Mouse (Mus musculus): ENCODE results near the gene Grm5. TPM values are rescaled to one million over a fixed set of nuclear protein-coding genes. Genes with fewer than 3 reads are reported as not detected.
A peak's percentile ranks its signal among the peaks of the same experiment; 100 is the strongest.

Gene Grm5
- polyA plus RNA-seq, 1 experiment from 2014 or later = 7.0 TPM

GRCm38 (mm10) chr7:87937415-87937814 is 353.4 kb downstream of the Grm5 start:
- H3K36me3 ChIP-seq (ENCODE audit: poor library complexity, severe bottlenecking) = no peaks in the 10 kb centered on the region
- no peaks in the 10 kb centered on the region for H3K4me1 ChIP-seq
- no peaks in the 10 kb centered on the region for H3K27me3 ChIP-seq
- no peak overlapping the region for H3K4me3 ChIP-seq
- H3K9me3 ChIP-seq (replicated peaks) = no peaks in the 10 kb centered on the region
- no peak for ATAC-seq
- H3K27ac ChIP-seq = no peak overlapping the region
- no peak overlapping the region for H3K4me2 ChIP-seq
- no peak overlapping the region for H3K9ac ChIP-seq
- WGBS = 61% methylated on average over 1 of the region's 1 CpGs

GRCm38 (mm10) chr7:87938265-87938664 is 354.3 kb downstream of the Grm5 start:
- no peak overlapping the region for H3K4me2 ChIP-seq
- H3K36me3 ChIP-seq (ENCODE audit: poor library complexity, severe bottlenecking) = no peaks in the 10 kb centered on the region
- H3K4me1 ChIP-seq = no peaks in the 10 kb centered on the region
- peak; percentile 86 for ATAC-seq
- no peaks in the 10 kb centered on the region for H3K27me3 ChIP-seq
- 39% methylated on average over 5 of the region's 5 CpGs for WGBS
- no peak overlapping the region for H3K4me3 ChIP-seq
- H3K27ac ChIP-seq = no peak overlapping the region
- no peak overlapping the region for H3K9ac ChIP-seq
- no peaks in the 10 kb centered on the region for H3K9me3 ChIP-seq (replicated peaks)

GRCm38 (mm10) chr7:87950205-87950604 is 366.2 kb downstream of the Grm5 start:
- no peak overlapping the region for H3K4me2 ChIP-seq
- no peaks in the 10 kb centered on the region for H3K36me3 ChIP-seq (ENCODE audit: poor library complexity, severe bottlenecking)
- 92% methylated on average over 1 of the region's 1 CpGs for WGBS
- no peak overlapping the region for H3K27ac ChIP-seq
- H3K27me3 ChIP-seq = no peaks in the 10 kb centered on the region
- H3K9ac ChIP-seq = no peak overlapping the region
- H3K9me3 ChIP-seq (replicated peaks) = no peaks in the 10 kb centered on the region
- no peaks in the 10 kb centered on the region for H3K4me1 ChIP-seq
- ATAC-seq = 0 out of 2 replicates have a peak, but pooled peaks have one; percentile 24
- H3K4me3 ChIP-seq = no peak overlapping the region

- Histone ChIP-seq H3K4me3 (no peak overlapping the region), H3K9ac (no peak overlapping the region), H3K27ac (no peak overlapping the region), H3K27me3 (no peaks in the 10 kb centered on the region), H3K4me2 (no peak overlapping the region), H3K4me1 (no peaks in the 10 kb centered on the region), H3K9me3 (replicated peaks) (no peaks in the 10 kb centered on the region), H3K36me3 (ENCODE audit: poor library complexity, severe bottlenecking) (no peaks in the 10 kb centered on the region)
- 48% methylated on average over 1 of the region's 1 CpGs for WGBS
- ATAC-seq = no peak
Measured at GRCm38 (mm10) chr7:87973216-87973615, 389.2 kb downstream of the Grm5 start.

- H3K36me3 ChIP-seq (ENCODE audit: poor library complexity, severe bottlenecking) = no peaks in the 10 kb centered on the region
- no peak overlapping the region for H3K4me3 ChIP-seq
- no peaks in the 10 kb centered on the region for H3K9me3 ChIP-seq (replicated peaks)
- H3K4me2 ChIP-seq = no peak overlapping the region
- no peak overlapping the region for H3K27ac ChIP-seq
- no peaks in the 10 kb centered on the region for H3K4me1 ChIP-seq
- 77% methylated on average over 8 of the region's 8 CpGs for WGBS
- no peaks in the 10 kb centered on the region for H3K27me3 ChIP-seq
- no peak overlapping the region for H3K9ac ChIP-seq
- ATAC-seq = no peak
Measured at GRCm38 (mm10) chr7:87975041-87975440, 391.1 kb downstream of the Grm5 start.

- Histone ChIP-seq H3K27me3 (no peaks in the 10 kb centered on the region), H3K36me3 (ENCODE audit: poor library complexity, severe bottlenecking) (no peaks in the 10 kb centered on the region), H3K4me2 (no peak overlapping the region), H3K9me3 (replicated peaks) (no peaks in the 10 kb centered on the region), H3K27ac (no peak overlapping the region), H3K4me1 (no peaks in the 10 kb centered on the region), H3K9ac (no peak overlapping the region), H3K4me3 (no peak overlapping the region)
- WGBS = 75% methylated on average over 2 of the region's 2 CpGs
- ATAC-seq = 0 out of 2 replicates have a peak, but pooled peaks have one; percentile 24
Measured at GRCm38 (mm10) chr7:87983494-87983893, 399.5 kb downstream of the Grm5 start.

- H3K27me3 ChIP-seq = no peaks in the 10 kb centered on the region
- H3K27ac ChIP-seq = no peak overlapping the region
- ATAC-seq = no peak
- H3K9ac ChIP-seq = no peak overlapping the region
- H3K9me3 ChIP-seq (replicated peaks) = no peaks in the 10 kb centered on the region
- no peaks in the 10 kb centered on the region for H3K4me1 ChIP-seq
- no peak overlapping the region for H3K4me3 ChIP-seq
- no peak overlapping the region for H3K4me2 ChIP-seq
- H3K36me3 ChIP-seq (ENCODE audit: poor library complexity, severe bottlenecking) = no peaks in the 10 kb centered on the region
- WGBS = 92% methylated on average over 3 of the region's 3 CpGs
Measured at GRCm38 (mm10) chr7:88014451-88014850, 430.5 kb downstream of the Grm5 start.

GRCm38 (mm10) chr7:88027411-88028132 is 443.6 kb downstream of the Grm5 start:
- H3K4me1 ChIP-seq = no peaks in the 10 kb centered on the region
- no peak overlapping the region for H3K27ac ChIP-seq
- WGBS = 79% methylated on average over 3 of the region's 3 CpGs
- H3K9ac ChIP-seq = no peak overlapping the region
- no peak overlapping the region for H3K4me3 ChIP-seq
- ATAC-seq = peak; percentile 93
- H3K36me3 ChIP-seq (ENCODE audit: poor library complexity, severe bottlenecking) = no peaks in the 10 kb centered on the region
- no peaks in the 10 kb centered on the region for H3K9me3 ChIP-seq (replicated peaks)
- H3K27me3 ChIP-seq = no peaks in the 10 kb centered on the region
- no peak overlapping the region for H3K4me2 ChIP-seq

- ATAC-seq = no peak
- no peaks in the 10 kb centered on the region for H3K27me3 ChIP-seq
- H3K36me3 ChIP-seq (ENCODE audit: poor library complexity, severe bottlenecking) = no peaks in the 10 kb centered on the region
- no peak overlapping the region for H3K27ac ChIP-seq
- no peaks in the 10 kb centered on the region for H3K4me1 ChIP-seq
- no peaks in the 10 kb centered on the region for H3K9me3 ChIP-seq (replicated peaks)
- no peak overlapping the region for H3K4me3 ChIP-seq
- H3K9ac ChIP-seq = no peak overlapping the region
- H3K4me2 ChIP-seq = no peak overlapping the region
Measured at GRCm38 (mm10) chr7:88047366-88047765, 463.4 kb downstream of the Grm5 start.

- whole genome bisulfite sequencing = 65% methylated on average over 1 of the region's 1 CpGs
- H3K4me1 ChIP-seq = no peaks in the 10 kb centered on the region
Measured at GRCm38 (mm10) chr7:88054224-88054938, 470.4 kb downstream of the Grm5 start.

GRCm38 (mm10) chr7:88056438-88056837 is 472.5 kb downstream of the Grm5 start:
- no peaks in the 10 kb centered on the region for H3K9me3 ChIP-seq (replicated peaks)
- H3K4me3 ChIP-seq = no peak overlapping the region
- no peaks in the 10 kb centered on the region for H3K36me3 ChIP-seq (ENCODE audit: poor library complexity, severe bottlenecking)
- no peak for ATAC-seq
- no peak overlapping the region for H3K9ac ChIP-seq
- H3K27me3 ChIP-seq = no peaks in the 10 kb centered on the region
- 36% methylated on average over 2 of the region's 2 CpGs for WGBS
- no peak overlapping the region for H3K27ac ChIP-seq
- H3K4me2 ChIP-seq = no peak overlapping the region
- H3K4me1 ChIP-seq = no peaks in the 10 kb centered on the region

More at GRCm38 (mm10) chr7:88054224-88054938, 470.4 kb downstream of the Grm5 start:
- Histone ChIP-seq H3K27ac (no peak overlapping the region), H3K9ac (no peak overlapping the region), H3K4me2 (no peak overlapping the region), H3K36me3 (ENCODE audit: poor library complexity, severe bottlenecking) (no peaks in the 10 kb centered on the region), H3K9me3 (replicated peaks) (no peaks in the 10 kb centered on the region), H3K4me3 (no peak overlapping the region), H3K27me3 (no peaks in the 10 kb centered on the region)
- ATAC-seq = no peak

GRCm38 (mm10) chr7:88091115-88091514 is 507.1 kb downstream of the Grm5 start:
- Histone ChIP-seq H3K4me2 (no peak overlapping the region), H3K27me3 (no peaks in the 10 kb centered on the region), H3K4me3 (no peak overlapping the region), H3K9me3 (replicated peaks) (peaks cover 12% of the 10 kb centered on the region; the same call in 1 of the 2 replicates), H3K36me3 (ENCODE audit: poor library complexity, severe bottlenecking) (no peaks in the 10 kb centered on the region), H3K27ac (no peak overlapping the region), H3K4me1 (no peaks in the 10 kb centered on the region), H3K9ac (no peak overlapping the region)
- ATAC-seq = peak; percentile 33; the same call in 1 of the 2 replicates

All from forebrain, embryonic 13.5 days (tissue).